24 mouse cellular contexts compared by ENCODE assay signal in the genomic region with DNA sequence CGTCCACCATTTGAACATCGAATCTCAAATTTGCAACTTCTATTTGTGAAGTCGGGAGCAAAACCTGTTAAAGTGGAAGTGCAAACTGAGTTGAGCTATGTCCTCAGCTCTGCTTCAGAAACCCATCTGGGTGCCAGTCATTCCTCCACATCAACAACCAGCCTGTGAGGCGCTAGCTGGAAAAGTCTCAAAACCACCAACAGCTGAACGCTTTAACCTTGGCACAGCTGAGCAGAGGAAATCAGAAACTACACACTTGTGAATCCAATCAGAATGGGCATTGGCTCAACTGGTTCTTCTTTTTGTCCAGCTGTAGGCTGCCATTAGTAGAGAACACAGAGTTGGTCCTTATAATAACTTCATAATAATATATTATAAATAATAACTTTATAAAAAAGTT.
DNase-seq lines count a peak whose midpoint lies in the region; ATAC-seq and TF ChIP-seq lines count a peak whose summit lies in the region.
"Had no signal": no experiment of that assay in that cellular context is flagged by ENCODE, and none has a peak within 500 bp of the region (broad histone marks: within the 10 kb centered on the region; RNA-seq: fewer than 3 reads in every experiment).

No protein-coding gene starts in this region.

- no peaks in the 10 kb centered on the region for H3K36me3 ChIP-seq in hindbrain, embryonic 16.5 days (ENCODE audit: control insufficient read depth, insufficient read depth, low read length)
- no peaks in the 10 kb centered on the region for H3K36me3 ChIP-seq in kidney, embryonic 15.5 days
- H3K36me3 ChIP-seq: embryonic facial prominence, embryonic 15.5 days; forebrain, embryonic 12.5 days; heart, embryonic 12.5 days; hindbrain, embryonic 10.5 days had no signal

- H3K27ac ChIP-seq in gastrocnemius, adult 2 months = no peak overlapping the region
- no peak overlapping the region for H3K27ac ChIP-seq in hindbrain, embryonic 16.5 days (ENCODE audit: low read depth, low read length)
- no peak overlapping the region for H3K27ac ChIP-seq in kidney, embryonic 15.5 days
- H3K27ac ChIP-seq: embryonic facial prominence, embryonic 15.5 days; forebrain, embryonic 12.5 days; heart, adult 2 months; hindbrain, embryonic 10.5 days; hindbrain, embryonic 14.5 days had no signal

- no peak overlapping the region for H3K9ac ChIP-seq in hindbrain, embryonic 16.5 days (ENCODE audit: low read depth, low read length)
- no peak overlapping the region for H3K9ac ChIP-seq in kidney, embryonic 15.5 days
- H3K9ac ChIP-seq: embryonic facial prominence, embryonic 15.5 days; forebrain, embryonic 12.5 days; forebrain, postnatal 0 days; heart, embryonic 12.5 days; hindbrain, embryonic 14.5 days had no signal

- TF ChIP-seq CTCF in gastrocnemius, adult 2 months (IDR thresholded peaks at IDR 0.05) = no peak

- no peak overlapping the region for H3K4me2 ChIP-seq in hindbrain, embryonic 16.5 days (ENCODE audit: low read length)
- H3K4me2 ChIP-seq in kidney, embryonic 15.5 days = no peak overlapping the region
- H3K4me2 ChIP-seq: embryonic facial prominence, embryonic 15.5 days; forebrain, embryonic 12.5 days; heart, embryonic 12.5 days; hindbrain, embryonic 14.5 days had no signal

- peak; percentile 28 for DNase-seq in gastrocnemius, adult 2 months
- DNase-seq in gastrocnemius, postnatal 36 days = no peak
- DNase-seq in NIH3T3 (ENCODE audit: low read depth) = peak; percentile 75
- DNase-seq in gastrocnemius, postnatal 10 days = peak; percentile 54
- peak; percentile 17 for DNase-seq in skeletal muscle tissue, adult 2 months (ENCODE audit: low read depth, low spot score)
- no peak for DNase-seq in urinary bladder, adult 18-20 months (ENCODE audit: low spot score in 2 of 2)
- DNase-seq: adrenal gland, adult 8-10 months; adrenal gland, postnatal 36 days; B cell, adult 2 months; cerebellum, adult 11 months; cerebellum, adult 8-10 months; cerebellum, postnatal 25 days; forebrain, postnatal 0 days; heart, adult 2 months; kidney, adult 2 months had no signal

- no peaks in the 10 kb centered on the region for H3K27me3 ChIP-seq in hindbrain, embryonic 16.5 days (replicated peaks; ENCODE audit: control insufficient read depth, insufficient read depth, low read length)
- no peaks in the 10 kb centered on the region for H3K27me3 ChIP-seq in kidney, embryonic 15.5 days
- H3K27me3 ChIP-seq: embryonic facial prominence, embryonic 15.5 days; forebrain, embryonic 12.5 days; heart, embryonic 12.5 days had no signal

- no peak for ATAC-seq in hindbrain, embryonic 16.5 days
- no peak for ATAC-seq in kidney, embryonic 15.5 days (replicated peaks; ENCODE audit: low FRiP score)
- ATAC-seq: forebrain, postnatal 0 days; intestine, embryonic 16.5 days had no signal

- H3K4me1 ChIP-seq in hindbrain, embryonic 16.5 days (ENCODE audit: control insufficient read depth, insufficient read depth, low read depth, low read length) = no peaks in the 10 kb centered on the region
- H3K4me1 ChIP-seq in kidney, embryonic 15.5 days = no peaks in the 10 kb centered on the region
- H3K4me1 ChIP-seq: embryonic facial prominence, embryonic 15.5 days; forebrain, embryonic 12.5 days; heart, embryonic 12.5 days; hindbrain, embryonic 10.5 days had no signal

- H3K4me3 ChIP-seq in gastrocnemius, adult 2 months = no peak overlapping the region
- no peak overlapping the region for H3K4me3 ChIP-seq in hindbrain, embryonic 16.5 days (ENCODE audit: low read length)
- H3K4me3 ChIP-seq in kidney, embryonic 15.5 days (replicated peaks) = no peak overlapping the region
- H3K4me3 ChIP-seq: embryonic facial prominence, embryonic 15.5 days; erythroblast, embryonic 14.5 days; forebrain, embryonic 12.5 days; heart, adult 2 months; heart, embryonic 12.5 days; hindbrain, embryonic 10.5 days had no signal

- intact Hi-C loops in gastrocnemius, adult 2 months (cut with DNase I) = no loop called here
- intact Hi-C loops in gastrocnemius, postnatal 36 days (cut with DNase I) = no loop called here

- WGBS in hindbrain, embryonic 16.5 days = 84% methylated on average over 5 of the region's 5 CpGs
- WGBS in kidney, embryonic 15.5 days = 90% methylated on average over 5 of the region's 5 CpGs

- no peaks in the 10 kb centered on the region for H3K9me3 ChIP-seq in hindbrain, embryonic 16.5 days (ENCODE audit: control insufficient read depth, low read length)
- H3K9me3 ChIP-seq in kidney, embryonic 15.5 days (replicated peaks) = no peaks in the 10 kb centered on the region
- H3K9me3 ChIP-seq: embryonic facial prominence, embryonic 15.5 days; forebrain, embryonic 12.5 days; heart, embryonic 12.5 days; hindbrain, embryonic 10.5 days had no signal

Comparison
In these comparisons a context has a peak if more than half of its experiments do, and no peak if none do; other contexts are left out.
1. DNase-seq: peak in gastrocnemius, adult 2 months (single experiment), NIH3T3 (single experiment), gastrocnemius, postnatal 10 days (single experiment) and skeletal muscle tissue, adult 2 months (single experiment); none in gastrocnemius, postnatal 36 days (0 of 2) and urinary bladder, adult 18-20 months (0 of 2).